29 mouse cellular contexts compared by ENCODE assay signal in genomic region chr5:121342490-121342889, GRCm38 (mm10). TPM values are rescaled to one million over a fixed set of nuclear protein-coding genes. Genes with fewer than 3 reads are reported as not detected.
DNase-seq lines count a peak whose midpoint lies in the region; ATAC-seq and TF ChIP-seq lines count a peak whose summit lies in the region.
"Had no signal": no experiment of that assay in that cellular context is flagged by ENCODE, and none has a peak within 500 bp of the region (broad histone marks: within the 10 kb centered on the region; RNA-seq: fewer than 3 reads in every experiment).

No protein-coding gene starts in this region.

- no peaks in the 10 kb centered on the region for H3K27me3 ChIP-seq in liver, postnatal 0 days (ENCODE audit: insufficient read depth, low read length)
- H3K27me3 ChIP-seq: CH12.LX; forebrain, embryonic 13.5 days; heart, embryonic 12.5 days; limb, embryonic 15.5 days; midbrain, embryonic 15.5 days; neural tube, embryonic 15.5 days; stomach, embryonic 15.5 days had no signal

- peak; percentile 62 for DNase-seq in cerebellum, adult 11-12 months
- no peak for DNase-seq in cerebellum, postnatal 14 days
- DNase-seq in cerebellum, postnatal 25 days, result peak; percentile 50 to 55
- DNase-seq in cerebellum, adult 8-10 months, result no peak
- no peak for DNase-seq in liver, postnatal 0 days
- no peak for DNase-seq in liver
- DNase-seq: adrenal gland, postnatal 10 days; gastrocnemius, adult 2 months; gastrocnemius, postnatal 36 days; heart, adult 2 months; heart, postnatal 4 days; kidney, adult 9 months; kidney, postnatal 10 days; layer of hippocampus, adult 9-11 months; left cerebral cortex, postnatal 4 days; lung, postnatal 36 days; right cerebral cortex, postnatal 25 days had no signal

- no peak overlapping the region for H3K4me3 ChIP-seq in liver, postnatal 0 days (ENCODE audit: low read depth, low read length)
- H3K4me3 ChIP-seq in olfactory bulb, adult 2 months (ENCODE audit: insufficient read depth, low read depth, low read length), result no peak overlapping the region
- H3K4me3 ChIP-seq: forebrain, embryonic 13.5 days; gastrocnemius, adult 2 months; heart, adult 2 months; heart, embryonic 12.5 days; limb, embryonic 15.5 days; midbrain, embryonic 10.5 days; midbrain, embryonic 15.5 days; neural tube, embryonic 15.5 days; stomach, embryonic 15.5 days had no signal

- TF ChIP-seq POLR2A in olfactory bulb, adult 2 months (IDR thresholded peaks at IDR 0.05; ENCODE audit: insufficient read depth, low read depth, low read length), result no peak

- H3K9ac ChIP-seq in liver, postnatal 0 days (replicated peaks), result 0 out of 2 replicates have a peak overlapping the region, but pooled peaks have one; percentile 16
- H3K9ac ChIP-seq: forebrain, embryonic 13.5 days; heart, embryonic 12.5 days; hindbrain, embryonic 14.5 days; limb, embryonic 15.5 days; midbrain, embryonic 15.5 days; neural tube, embryonic 15.5 days; stomach, embryonic 15.5 days had no signal

- no peaks in the 10 kb centered on the region for H3K4me1 ChIP-seq in liver, postnatal 0 days (ENCODE audit: insufficient read depth)
- peaks cover 20% of the 10 kb centered on the region for H3K4me1 ChIP-seq in olfactory bulb, adult 2 months (ENCODE audit: control insufficient read depth, insufficient read depth, low read length)
- H3K4me1 ChIP-seq: forebrain, embryonic 13.5 days; heart, embryonic 12.5 days; limb, embryonic 15.5 days; midbrain, embryonic 15.5 days; neural tube, embryonic 15.5 days; stomach, embryonic 15.5 days had no signal

- no peak overlapping the region for H3K4me2 ChIP-seq in liver, postnatal 0 days (ENCODE audit: low read depth, low read length)
- H3K4me2 ChIP-seq: forebrain, embryonic 13.5 days; heart, embryonic 12.5 days; hindbrain, embryonic 14.5 days; limb, embryonic 15.5 days; midbrain, embryonic 15.5 days; neural tube, embryonic 15.5 days; stomach, embryonic 15.5 days had no signal

- H3K9me3 ChIP-seq in liver, postnatal 0 days (ENCODE audit: low read length), result no peaks in the 10 kb centered on the region
- H3K9me3 ChIP-seq: forebrain, embryonic 13.5 days; heart, embryonic 12.5 days; limb, embryonic 15.5 days; midbrain, embryonic 10.5 days; midbrain, embryonic 15.5 days; neural tube, embryonic 15.5 days; stomach, embryonic 15.5 days had no signal

- TF ChIP-seq CTCF in liver, postnatal 0 days (IDR thresholded peaks at IDR 0.05; ENCODE audit: low read depth), result no peak
- no peak for TF ChIP-seq CTCF in olfactory bulb, adult 2 months (IDR thresholded peaks at IDR 0.05; ENCODE audit: insufficient read depth, low read depth, low read length)

- 92% methylated on average over 11 of the region's 11 CpGs for WGBS in liver, postnatal 0 days (ENCODE audit: insufficient replicate concordance)
- 83% methylated on average over 11 of the region's 11 CpGs for WGBS in olfactory bulb, adult 2 months

- no peak for ATAC-seq in liver, postnatal 0 days
- ATAC-seq in activated CD4-positive, CD25-positive, alpha-beta regulatory T cell, adult 4 months, result no peak
- ATAC-seq: forebrain, embryonic 13.5 days; intestine, postnatal 0 days; midbrain, embryonic 15.5 days had no signal

- H3K36me3 ChIP-seq in liver, postnatal 0 days (replicated peaks; ENCODE audit: insufficient read depth, low read length), result peaks cover 87% of the 10 kb centered on the region

- no peak for TF ChIP-seq EP300 in liver, postnatal 0 days (IDR thresholded peaks at IDR 0.05; ENCODE audit: low read depth)

- no peak overlapping the region for H3K27ac ChIP-seq in liver, postnatal 0 days (ENCODE audit: low read depth)
- peak overlapping the region; percentile 41 for H3K27ac ChIP-seq in olfactory bulb, adult 2 months (ENCODE audit: insufficient read depth, low read depth, low read length)
- H3K27ac ChIP-seq: forebrain, embryonic 13.5 days; gastrocnemius, adult 2 months; heart, adult 2 months; hindbrain, embryonic 14.5 days; limb, embryonic 15.5 days; midbrain, embryonic 10.5 days; midbrain, embryonic 15.5 days; neural tube, embryonic 15.5 days; stomach, embryonic 15.5 days had no signal

RNA-seq across cellular contexts. Expression of gene Trafd1, which starts 42.9 kb away (rescaled TPM):
- polyA plus RNA-seq in liver, postnatal 0 days (2015; fragmentation: Nextera tagmentation; extraction: Ambion mirVana), result 28.6 and 30.6 TPM in 2 replicates
- not detected in 2 replicates for polyA plus RNA-seq in olfactory bulb, adult 2 months (2012; ENCODE audit: insufficient read depth, insufficient read length, low replicate concordance, missing spikeins)
- polyA plus RNA-seq in activated CD4-positive, CD25-positive, alpha-beta regulatory T cell, adult 4 months (2017; shearing (Covaris generic)), result 10 to 100 TPM; 33.7 to 38.3 TPM

RNA-seq across cellular contexts. Expression of gene Naa25, which starts 55.2 kb away (rescaled TPM):
- 12.5 and 12.9 TPM in 2 replicates for polyA plus RNA-seq in liver, postnatal 0 days (2015; fragmentation: Nextera tagmentation; extraction: Ambion mirVana)
- polyA plus RNA-seq in olfactory bulb, adult 2 months (2012; ENCODE audit: insufficient read depth, insufficient read length, low replicate concordance, missing spikeins), result not detected in 2 replicates
- polyA plus RNA-seq in activated CD4-positive, CD25-positive, alpha-beta regulatory T cell, adult 4 months (2017; shearing (Covaris generic)), result 10 to 100 TPM; 27.0 to 30.4 TPM

Comparison
In these comparisons a context has a peak if more than half of its experiments do, and no peak if none do; other contexts are left out.
1. DNase-seq: peak in cerebellum, adult 11-12 months (single experiment) and cerebellum, postnatal 25 days (2 of 2); none in cerebellum, postnatal 14 days (0 of 2), cerebellum, adult 8-10 months (single experiment), liver, postnatal 0 days (single experiment) and liver (single experiment).